Mouse (Mus musculus): ENCODE measurements at regions not wholly inside any gene's neighbourhood (a gene's known extent, or its start where the extent isn't known, plus 50 kb on each side); places are given as distances from the start of the nearest gene placed in this dataset.
A peak's percentile ranks its signal among the peaks of the same experiment; 100 is the strongest.
"Not testable (repeated sequence)": the region's sequence is repeated elsewhere in the genome, so short reads cannot be mapped to it uniquely, and the experiment has no call there.

DNA sequence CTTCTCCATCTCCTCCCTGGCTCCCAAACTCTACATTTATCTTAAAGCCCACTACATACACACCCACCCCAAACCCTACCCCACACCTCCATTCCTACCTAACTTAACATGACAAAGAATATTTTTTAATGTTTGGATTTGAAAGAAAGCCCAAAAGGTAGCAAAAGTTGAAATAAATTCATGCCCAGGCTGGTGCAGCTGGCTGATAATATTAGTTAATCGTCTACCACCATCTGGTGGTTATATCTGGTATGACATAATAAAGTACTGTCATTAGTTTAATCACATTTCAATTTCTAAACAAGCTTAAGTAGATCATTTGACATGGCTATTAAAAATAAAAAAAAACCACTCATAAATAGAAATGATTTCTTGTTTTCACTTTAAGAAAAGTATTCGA, 389.8 kb upstream of the Klhl1 start:
- DNase-seq, result no peak

DNA sequence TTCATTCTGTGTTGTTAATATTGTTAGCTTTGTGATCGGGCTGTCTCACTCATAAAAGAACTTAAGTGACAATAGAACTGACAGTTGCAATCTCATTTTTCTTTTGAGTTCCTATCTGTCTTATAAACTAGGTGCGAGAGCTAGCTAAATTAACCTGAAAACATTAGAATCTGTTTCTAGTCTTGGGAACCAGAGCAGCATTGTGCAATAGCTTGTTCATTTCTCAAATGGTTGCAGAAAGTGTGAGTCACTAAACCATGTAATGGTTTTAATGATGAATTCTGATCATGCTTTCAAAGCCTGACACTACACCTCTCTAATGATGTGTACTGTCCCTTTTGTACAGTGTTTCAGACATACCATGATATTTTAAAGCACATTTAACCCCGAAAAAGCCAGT, 360.8 kb upstream of the Klhl1 start:
- no peak for DNase-seq

DNA sequence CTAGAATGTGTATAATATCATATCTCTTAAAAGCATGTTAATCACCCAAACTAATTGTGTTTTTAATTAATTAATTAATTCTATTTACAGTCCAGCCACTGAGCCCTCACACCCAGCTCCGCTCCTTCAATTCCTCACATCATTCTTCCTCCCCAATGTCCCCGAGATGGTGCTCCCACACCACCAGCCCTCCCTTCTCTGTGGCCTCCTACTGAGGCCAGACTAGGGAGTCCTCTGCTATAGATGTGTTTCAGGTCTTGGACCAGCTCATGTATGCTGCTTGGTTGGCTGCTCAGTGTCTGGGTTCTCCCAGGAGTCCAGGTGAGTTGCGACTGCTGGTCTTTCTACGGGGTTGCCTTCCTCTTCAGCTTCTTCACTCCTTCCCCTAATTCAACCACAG, 353.1 kb upstream of the Klhl1 start:
- DNase-seq, result no peak

DNA sequence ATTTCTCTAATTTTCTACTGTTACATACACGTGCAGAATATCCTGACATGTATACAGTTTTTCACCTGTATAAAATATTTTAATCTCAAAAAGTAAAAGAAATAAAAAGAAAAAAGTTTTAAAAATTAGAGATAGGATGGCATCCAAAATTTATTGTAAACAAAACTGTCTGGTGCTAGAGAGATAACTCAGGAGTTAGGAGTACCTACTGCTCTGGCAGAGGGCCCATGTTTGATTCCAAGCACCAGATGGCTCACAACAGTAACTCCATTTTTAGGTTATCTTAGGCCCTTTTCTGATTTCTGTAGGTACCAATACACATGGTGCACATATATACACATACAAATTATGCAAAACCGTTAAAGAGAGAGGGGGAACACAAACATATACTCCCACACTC, 320.0 kb upstream of the Klhl1 start:
- DNase-seq, result no peak

DNA sequence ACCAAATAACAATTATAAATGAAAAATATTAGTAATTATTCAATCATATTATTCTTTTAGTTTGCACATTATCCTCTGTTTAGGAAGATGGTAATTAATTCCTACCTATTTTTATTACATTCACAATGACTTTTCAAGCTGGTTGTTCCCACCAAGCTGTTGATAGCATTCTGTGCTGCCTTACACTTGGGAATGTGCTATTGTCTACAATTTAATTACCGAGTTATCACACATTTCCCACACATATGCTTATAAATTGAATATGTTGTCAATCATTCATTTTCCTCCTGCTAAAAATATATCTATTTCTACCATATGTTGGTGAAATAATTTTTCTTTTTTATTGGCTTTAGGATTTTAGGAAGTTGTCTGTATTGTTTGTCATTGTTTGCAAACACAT, 306.2 kb upstream of the Klhl1 start:
- DNase-seq, result peak; percentile 20

DNA sequence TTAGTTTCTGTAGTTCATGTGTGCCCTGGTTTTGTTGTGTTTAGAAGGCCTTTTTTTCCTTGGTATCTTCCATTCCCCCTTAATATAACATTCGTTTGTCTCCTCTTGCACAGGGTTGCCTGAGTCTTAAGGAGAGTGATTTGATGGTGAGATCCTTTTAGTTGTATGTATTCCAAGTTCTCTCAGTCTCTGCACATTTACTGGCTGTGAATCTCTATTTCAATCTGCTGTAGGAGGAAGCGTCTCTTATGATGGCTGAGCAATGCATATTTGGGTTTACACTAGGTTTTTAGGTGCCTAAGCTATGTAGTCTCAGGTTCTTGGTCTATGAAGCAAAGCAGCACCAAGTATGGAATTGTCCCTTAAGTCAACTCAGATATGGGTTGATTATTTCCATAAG, 296.8 kb upstream of the Klhl1 start:
- no peak for DNase-seq

DNA sequence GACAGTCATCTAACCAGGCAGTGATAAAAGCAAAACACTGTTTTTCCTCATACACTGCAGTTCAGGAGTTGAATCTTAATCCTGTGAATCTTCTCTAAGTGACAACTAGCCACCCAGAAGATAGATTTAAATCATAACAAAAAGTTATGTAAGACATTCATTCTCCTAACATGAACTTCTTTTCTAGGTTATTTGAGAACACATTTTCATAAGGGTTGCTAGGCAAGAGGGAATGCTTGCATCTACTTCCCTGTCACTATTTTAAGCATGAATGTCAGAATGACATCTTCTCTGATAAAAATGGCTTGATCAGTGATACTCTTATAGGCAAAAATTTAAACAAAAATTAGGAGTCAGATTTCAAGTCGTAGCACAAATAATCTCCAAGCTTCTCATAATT, 286.4 kb upstream of the Klhl1 start:
- DNase-seq, result no peak

DNA sequence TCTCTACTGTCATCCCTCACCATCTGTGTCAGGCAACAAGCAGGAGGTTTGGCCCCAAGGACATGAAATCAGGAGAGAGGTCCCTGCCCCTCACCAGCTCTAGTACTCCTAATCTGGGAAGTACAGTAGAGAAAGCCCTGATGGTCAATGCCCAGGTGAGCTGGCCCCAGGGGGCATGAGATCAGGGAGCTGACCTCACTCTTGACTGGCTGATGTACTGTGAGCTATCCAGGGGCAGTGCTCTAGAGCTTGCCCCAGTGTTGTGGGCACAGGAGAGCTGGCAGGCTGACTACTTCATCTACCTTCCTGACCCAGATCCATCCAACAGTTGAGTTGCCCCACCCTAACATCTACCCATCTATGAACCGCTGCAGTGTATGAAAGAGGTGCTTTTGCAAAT, 275.9 kb upstream of the Klhl1 start:
- DNase-seq, result no peak

DNA sequence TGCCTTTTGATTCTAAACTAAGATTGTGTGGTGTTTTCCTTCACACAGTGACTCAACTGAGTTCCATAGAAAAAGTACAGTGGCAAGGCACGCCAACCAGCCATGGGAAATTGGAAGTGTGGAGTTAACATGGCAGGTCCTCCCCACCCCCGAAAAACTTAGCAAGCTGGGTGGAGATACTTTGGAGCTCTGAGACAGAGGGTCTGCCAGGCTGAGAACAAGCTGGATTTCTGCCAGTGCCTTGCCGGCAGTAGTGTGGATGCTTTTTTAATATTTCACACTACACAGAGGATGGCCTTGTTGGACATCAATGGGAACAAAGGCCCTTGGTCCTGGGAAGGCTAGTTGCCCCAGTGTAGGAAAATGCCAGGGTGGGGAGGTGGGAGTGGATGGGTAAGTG, 269.0 kb upstream of the Klhl1 start:
- no peak for DNase-seq

DNA sequence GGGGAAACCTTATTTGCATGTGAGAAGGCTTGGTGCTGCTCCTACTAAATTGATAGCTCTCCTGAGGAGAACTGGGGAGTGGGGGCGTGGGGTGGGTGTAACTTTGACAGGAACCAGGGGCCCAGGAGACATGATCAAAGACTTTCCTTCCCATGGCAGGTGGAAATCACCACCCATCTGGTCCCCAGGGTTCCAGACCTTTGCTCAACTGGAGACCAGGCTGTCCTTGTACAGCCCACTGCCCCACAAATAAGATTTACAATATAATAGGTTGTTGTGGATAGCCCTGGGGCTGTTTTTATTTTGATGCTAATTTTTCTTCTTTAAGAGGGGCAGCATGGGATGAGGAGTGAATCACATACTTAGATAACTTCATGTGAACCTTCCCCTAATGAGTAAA, 268.4 kb upstream of the Klhl1 start:
- DNase-seq, result no peak

DNA sequence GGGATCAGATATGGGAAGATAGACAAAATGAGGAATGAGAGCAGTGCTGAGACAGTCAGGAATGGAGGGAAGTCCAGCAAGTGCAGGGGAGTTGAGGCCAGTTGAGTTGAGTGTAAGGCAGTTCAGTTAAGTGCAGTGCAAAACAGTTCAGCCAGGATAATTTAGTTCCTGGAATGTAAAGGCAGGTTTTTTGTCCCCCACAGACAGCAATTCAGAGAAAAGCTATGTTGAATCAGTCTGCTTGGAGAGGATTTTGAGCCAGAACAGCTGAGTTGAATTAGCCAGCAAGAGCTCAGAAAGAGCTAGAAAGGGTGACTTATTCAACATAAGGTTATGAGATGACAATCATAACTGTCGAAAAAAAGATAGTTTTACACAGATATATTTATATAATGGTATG, 256.9 kb upstream of the Klhl1 start:
- DNase-seq, result no peak

DNA sequence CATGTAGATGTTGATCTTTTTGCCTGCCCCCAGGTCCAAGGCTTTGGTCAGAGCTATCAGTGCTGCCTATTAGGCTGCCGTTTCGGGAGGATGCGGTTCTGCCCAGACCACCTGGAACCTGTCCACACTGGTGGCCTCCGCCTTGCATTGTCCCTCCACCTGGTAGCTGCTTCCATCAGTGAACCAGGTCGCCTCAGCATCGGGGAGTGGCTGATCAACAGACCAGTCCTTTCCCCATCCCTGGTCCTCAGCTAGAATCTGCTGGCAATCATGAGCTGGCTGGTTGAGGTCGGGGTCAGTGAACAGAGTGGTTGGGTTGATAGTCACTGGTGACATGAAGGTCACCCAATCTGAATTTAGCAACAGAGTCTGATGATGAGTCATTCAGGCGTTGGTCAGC, 241.7 kb upstream of the Klhl1 start:
- no peak for DNase-seq

DNA sequence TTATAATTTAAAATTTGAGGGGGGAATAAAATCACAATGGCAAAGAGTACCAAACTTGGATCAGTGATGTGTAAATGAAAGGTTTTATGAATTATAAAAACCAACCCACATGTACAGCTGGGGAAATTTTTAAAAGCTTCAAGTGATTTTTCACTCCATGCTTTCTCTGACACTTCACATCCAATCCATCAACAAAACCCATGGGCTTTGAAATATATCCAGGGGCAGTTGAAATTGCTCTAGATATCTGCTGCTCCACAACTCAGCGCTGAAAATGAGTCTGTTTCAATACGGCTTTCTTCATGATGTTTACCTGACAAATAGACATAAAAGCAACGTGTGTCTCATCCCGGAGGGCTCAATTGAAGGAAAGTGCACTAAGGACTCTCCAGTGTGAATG, 214.3 kb upstream of the Klhl1 start:
- DNase-seq, result no peak

DNA sequence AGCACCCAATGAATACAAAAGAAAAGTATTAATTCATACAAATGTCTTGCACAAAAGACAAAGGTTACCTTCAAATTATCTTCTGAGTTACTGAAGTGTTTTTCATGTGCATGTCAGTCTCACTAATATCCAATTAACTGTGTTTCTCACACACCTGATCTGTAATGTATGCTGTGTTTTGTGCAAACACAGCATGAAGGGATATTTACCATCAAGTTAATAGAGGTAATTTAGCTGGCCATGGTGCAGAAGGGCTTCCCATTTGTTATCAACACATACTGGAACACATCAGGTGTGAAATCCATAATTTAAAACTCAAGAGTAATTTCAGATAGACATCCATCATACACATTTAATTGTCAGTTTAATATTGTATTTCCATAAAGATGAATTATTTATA, 178.2 kb upstream of the Klhl1 start:
- no peak for DNase-seq

DNA sequence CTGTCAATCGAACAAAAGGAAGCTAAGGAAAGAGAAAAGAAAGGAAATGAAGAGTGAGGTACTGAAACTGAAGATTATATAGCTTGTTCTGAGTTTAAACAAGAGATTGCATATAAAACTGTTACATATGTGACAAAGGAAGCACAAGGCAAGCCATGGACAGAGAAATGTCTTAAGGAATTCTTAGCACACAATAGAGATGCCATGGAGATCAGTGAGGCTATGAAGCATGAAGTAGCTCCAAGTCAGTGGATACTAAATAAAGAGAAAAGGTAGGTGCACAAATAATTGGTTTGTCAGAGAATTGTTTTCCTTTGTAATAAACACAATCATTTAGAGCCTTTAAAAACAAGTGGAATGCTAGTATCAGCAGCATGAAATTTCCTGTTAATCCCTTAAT, 172.0 kb upstream of the Klhl1 start:
- no peak for DNase-seq

DNA sequence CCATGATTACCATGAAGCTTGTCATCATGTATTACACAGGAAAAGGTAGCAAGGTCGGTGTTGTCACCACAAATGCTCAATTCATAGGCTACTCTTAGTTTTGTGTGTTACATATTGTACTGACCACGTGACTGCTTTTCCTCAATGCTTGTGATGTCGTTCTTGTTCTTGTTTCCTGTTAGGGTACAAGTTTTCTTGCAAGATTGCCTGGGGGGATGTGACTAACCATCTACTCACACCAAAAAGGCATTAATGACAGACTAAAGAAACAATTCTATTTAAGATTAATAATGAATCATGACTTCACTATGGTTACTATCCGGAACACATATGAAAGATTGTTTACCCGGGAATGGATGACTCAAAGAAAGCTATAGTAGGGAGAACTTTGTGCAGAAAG, 165.0 kb upstream of the Klhl1 start:
- no peak for DNase-seq

DNA sequence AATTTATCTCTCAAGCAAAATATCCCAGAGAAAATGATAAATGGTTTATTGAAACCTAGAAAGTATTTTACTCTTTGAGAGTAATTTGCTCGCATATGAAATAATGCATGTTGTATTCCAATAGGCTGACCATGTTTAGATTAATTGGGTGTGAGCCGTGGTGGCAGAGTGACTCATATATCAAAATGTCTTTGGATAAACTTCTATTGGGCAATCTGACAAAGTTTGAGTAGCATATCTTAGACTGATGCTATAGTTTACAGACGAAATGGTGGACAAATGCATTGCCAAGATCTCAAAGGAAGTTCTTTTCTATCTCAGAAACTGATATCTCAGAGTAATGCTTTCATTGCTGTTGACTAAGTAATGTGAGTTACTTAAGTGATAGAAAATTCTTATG, 162.8 kb upstream of the Klhl1 start:
- DNase-seq, result no peak

DNA sequence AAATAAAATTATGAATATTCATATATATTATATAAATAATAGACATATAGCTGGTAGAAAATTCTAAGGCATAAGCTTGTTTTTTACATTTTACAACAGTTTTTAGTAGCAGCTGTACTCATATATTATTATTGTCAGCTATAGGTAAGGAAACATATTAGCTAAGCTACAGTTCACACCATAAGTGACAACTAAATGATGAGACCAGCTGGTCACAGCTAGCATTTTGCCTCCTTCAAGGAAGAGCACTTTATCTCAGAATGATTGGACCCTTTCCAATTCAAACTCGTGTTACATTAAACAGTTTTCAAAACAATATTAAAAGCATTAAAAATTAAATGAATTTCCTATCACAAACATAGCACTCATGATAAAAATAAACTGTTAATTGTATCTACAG, 157.3 kb upstream of the Klhl1 start:
- DNase-seq, result no peak

DNA sequence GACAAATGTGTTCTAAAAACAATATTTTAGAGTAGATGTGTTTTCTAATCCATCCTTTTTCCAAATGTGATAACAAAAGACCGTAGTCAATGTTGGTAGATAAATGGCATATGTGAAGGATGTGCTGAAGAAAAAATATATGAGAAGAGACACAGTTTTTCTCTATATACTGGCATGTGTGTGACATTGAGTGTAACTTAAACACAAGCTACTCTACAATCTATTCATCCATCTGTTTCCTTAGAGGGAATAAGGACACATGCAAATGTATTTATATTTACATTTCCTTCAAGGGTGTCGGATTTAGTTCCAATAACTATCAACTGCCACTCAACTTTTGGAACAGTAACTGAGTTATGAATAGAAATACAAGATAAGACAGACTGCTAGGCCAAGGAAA, 149.7 kb upstream of the Klhl1 start:
- DNase-seq, result no peak

DNA sequence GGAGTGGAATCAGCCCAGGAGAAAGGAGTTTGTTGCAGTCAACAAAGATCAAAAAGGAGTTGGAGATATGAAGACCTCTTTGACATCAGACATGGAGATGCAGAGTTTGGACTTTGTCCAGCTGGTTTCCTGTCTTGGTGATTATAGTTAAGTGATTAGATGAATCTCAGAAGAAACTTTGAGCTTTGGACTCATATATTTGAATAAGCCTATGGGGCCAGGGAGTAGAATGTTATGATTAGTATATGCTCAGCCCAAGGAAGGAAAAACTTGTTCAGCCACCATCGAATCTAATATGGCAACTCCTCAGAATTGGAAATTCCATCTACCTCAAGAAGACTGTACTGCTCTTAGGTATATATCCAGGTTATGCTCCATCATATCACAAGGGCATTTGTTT, 137.6 kb upstream of the Klhl1 start:
- DNase-seq, result no peak

DNA sequence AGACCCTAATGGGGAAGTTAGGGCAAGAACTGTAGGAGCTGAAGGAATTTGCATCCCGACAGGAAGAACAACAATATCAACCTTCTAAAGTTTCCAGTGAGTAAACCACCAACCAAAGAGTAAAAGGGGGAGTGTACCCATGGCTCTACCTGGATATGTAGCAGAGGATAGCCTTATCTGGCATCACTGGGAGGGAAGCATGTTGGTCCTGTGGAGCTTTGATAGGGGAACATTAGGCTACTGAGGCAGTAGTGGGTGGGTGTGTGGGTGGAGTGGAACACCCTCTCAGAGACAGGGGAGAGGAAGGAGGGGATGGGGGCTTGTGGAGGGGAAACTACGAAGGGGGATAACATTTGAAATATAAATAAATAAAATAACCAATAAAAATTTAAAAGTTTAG, 111.4 kb upstream of the Klhl1 start:
- no peak for DNase-seq

DNA sequence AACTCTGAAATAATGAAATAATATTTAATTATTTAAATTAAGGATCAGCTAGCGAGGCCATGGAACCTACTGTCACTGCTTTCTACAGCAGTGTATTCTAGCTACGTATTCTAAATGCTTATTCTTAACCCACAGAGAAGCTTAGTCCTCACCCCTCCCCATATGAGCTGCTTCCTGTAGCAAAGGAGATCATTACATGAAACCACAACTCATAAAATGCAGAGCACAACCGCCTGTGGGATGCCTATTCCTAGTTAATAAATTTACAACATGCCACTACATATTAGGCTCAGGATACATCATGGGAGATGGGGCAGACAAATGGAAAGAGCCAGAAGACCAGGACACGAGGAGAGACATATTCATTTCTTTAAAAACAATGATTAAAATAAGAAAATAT, 87.8 kb upstream of the Klhl1 start:
- no peak for DNase-seq

DNA sequence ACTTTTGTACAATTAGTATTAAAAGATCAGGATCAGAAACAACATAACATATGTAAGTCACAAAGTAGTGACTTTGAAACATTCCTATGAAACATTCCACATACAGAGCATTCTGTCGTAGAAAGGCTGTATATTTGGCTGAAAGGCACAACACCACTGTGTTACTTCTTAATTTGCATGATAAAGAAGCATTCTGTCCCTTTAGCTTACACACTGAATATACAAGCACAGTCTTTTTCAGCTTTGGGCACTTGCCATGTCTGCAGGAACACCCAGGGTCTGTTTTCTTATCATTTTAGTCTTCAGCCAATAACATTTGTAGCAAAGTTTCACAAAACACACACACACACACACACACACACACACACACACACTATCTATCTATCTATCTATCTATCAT, 82.2 kb upstream of the Klhl1 start:
- DNase-seq, result not testable (repeated sequence)

DNA sequence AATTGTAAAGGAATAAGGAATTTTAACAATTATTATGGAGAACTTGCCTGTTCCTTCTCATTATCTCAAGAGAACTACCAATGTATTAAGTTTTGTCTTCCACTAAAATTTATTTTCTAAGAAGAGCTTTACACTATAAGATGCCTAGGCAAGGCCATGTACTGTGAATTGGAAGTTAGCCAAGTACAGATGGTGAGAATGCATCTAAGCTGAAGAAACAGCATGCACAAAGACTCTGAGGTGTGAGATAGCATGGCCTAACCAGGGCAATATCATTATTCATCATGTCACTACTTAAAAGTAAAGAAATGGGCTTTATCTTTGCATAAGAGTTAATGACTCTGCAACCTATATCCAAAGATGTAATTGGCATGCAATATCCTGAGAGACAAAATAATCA, 73.1 kb upstream of the Klhl1 start:
- no peak for DNase-seq
